Mouse (Mus musculus): ENCODE results near the gene Polr1d. TPM values are rescaled to one million over a fixed set of nuclear protein-coding genes. Genes with fewer than 3 reads are reported as not detected.

The Polr1d gene
- polyA plus RNA-seq, 1 experiment from 2014 or later = 129 TPM

GRCm38 (mm10) chr5:147049544-147050209 is 27.2 kb upstream of the Polr1d start:
- WGBS = 84% methylated on average over 19 of the region's 19 CpGs

GRCm38 (mm10) chr5:147050816-147051499 is 25.9 kb upstream of the Polr1d start:
- Histone ChIP-seq H3K27me3 (ENCODE audit: low read depth, poor library complexity, severe bottlenecking) (no peaks in the 10 kb centered on the region), H3K4me3 (no peak overlapping the region), H3K9me3 (replicated peaks) (no peaks in the 10 kb centered on the region), H3K36me3 (no peaks in the 10 kb centered on the region), H3K4me1 (0 out of 2 replicates have a peak, but pooled peaks cover 11% of the 10 kb centered on the region), H3K27ac (no peak overlapping the region)
- DNase-seq (ENCODE audit: low spot score) = no peak
- 78% methylated on average over 13 of the region's 13 CpGs for WGBS

More at GRCm38 (mm10) chr5:147049544-147050209, 27.2 kb upstream of the Polr1d start:
- no peak overlapping the region for H3K4me3 ChIP-seq
- H3K27ac ChIP-seq = no peak overlapping the region
- H3K36me3 ChIP-seq = no peaks in the 10 kb centered on the region
- no peaks in the 10 kb centered on the region for H3K9me3 ChIP-seq (replicated peaks)
- DNase-seq (ENCODE audit: low spot score) = no peak
- H3K27me3 ChIP-seq (ENCODE audit: low read depth, poor library complexity, severe bottlenecking) = no peaks in the 10 kb centered on the region
- peaks cover 22% of the 10 kb centered on the region; the same call in 1 of the 2 replicates for H3K4me1 ChIP-seq

GRCm38 (mm10) chr5:147051500-147052308 is 25.1 kb upstream of the Polr1d start:
- no peak overlapping the region for H3K4me3 ChIP-seq
- H3K27ac ChIP-seq = no peak overlapping the region
- WGBS = 77% methylated on average over 29 of the region's 29 CpGs
- DNase-seq (ENCODE audit: low spot score) = no peak
- H3K4me1 ChIP-seq = 0 out of 2 replicates have a peak, but pooled peaks cover 11% of the 10 kb centered on the region
- H3K9me3 ChIP-seq (replicated peaks) = no peaks in the 10 kb centered on the region
- no peaks in the 10 kb centered on the region for H3K36me3 ChIP-seq
- no peaks in the 10 kb centered on the region for H3K27me3 ChIP-seq (ENCODE audit: low read depth, poor library complexity, severe bottlenecking)

- Histone ChIP-seq H3K4me3 (no peak overlapping the region), H3K36me3 (no peaks in the 10 kb centered on the region), H3K27ac (no peak overlapping the region), H3K9me3 (replicated peaks) (no peaks in the 10 kb centered on the region), H3K4me1 (0 out of 2 replicates have a peak, but pooled peaks cover 11% of the 10 kb centered on the region), H3K27me3 (ENCODE audit: low read depth, poor library complexity, severe bottlenecking) (no peaks in the 10 kb centered on the region)
- no peak for DNase-seq (ENCODE audit: low spot score)
- 85% methylated on average over 4 of the region's 4 CpGs for WGBS
Observed at GRCm38 (mm10) chr5:147052309-147052558, 24.6 kb upstream of the Polr1d start.

GRCm38 (mm10) chr5:147053071-147053470 is 23.8 kb upstream of the Polr1d start:
- Histone ChIP-seq H3K4me3 (no peak overlapping the region), H3K27me3 (ENCODE audit: low read depth, poor library complexity, severe bottlenecking) (no peaks in the 10 kb centered on the region), H3K9me3 (replicated peaks) (no peaks in the 10 kb centered on the region), H3K36me3 (no peaks in the 10 kb centered on the region), H3K27ac (no peak overlapping the region), H3K4me1 (0 out of 2 replicates have a peak, but pooled peaks cover 11% of the 10 kb centered on the region)
- WGBS = 86% methylated on average over 6 of the region's 6 CpGs
- DNase-seq (ENCODE audit: low spot score) = no peak

- no peak overlapping the region for H3K27ac ChIP-seq
- no peaks in the 10 kb centered on the region for H3K27me3 ChIP-seq (ENCODE audit: low read depth, poor library complexity, severe bottlenecking)
- no peak overlapping the region for H3K4me3 ChIP-seq
- WGBS = 78% methylated on average over 3 of the region's 3 CpGs
- H3K4me1 ChIP-seq = 0 out of 2 replicates have a peak, but pooled peaks cover 11% of the 10 kb centered on the region
- no peaks in the 10 kb centered on the region for H3K9me3 ChIP-seq (replicated peaks)
- no peaks in the 10 kb centered on the region for H3K36me3 ChIP-seq
- DNase-seq (ENCODE audit: low spot score) = no peak
Observed at GRCm38 (mm10) chr5:147053481-147053880, 23.4 kb upstream of the Polr1d start.

- DNase-seq (ENCODE audit: low spot score) = no peak
- Histone ChIP-seq H3K4me1 (0 out of 2 replicates have a peak, but pooled peaks cover 11% of the 10 kb centered on the region), H3K9me3 (replicated peaks) (no peaks in the 10 kb centered on the region), H3K36me3 (no peaks in the 10 kb centered on the region), H3K27me3 (ENCODE audit: low read depth, poor library complexity, severe bottlenecking) (no peaks in the 10 kb centered on the region), H3K4me3 (no peak overlapping the region), H3K27ac (no peak overlapping the region)
- WGBS = 92% methylated on average over 6 of the region's 6 CpGs
Observed at GRCm38 (mm10) chr5:147054328-147054727, 22.5 kb upstream of the Polr1d start.

GRCm38 (mm10) chr5:147054747-147055270 is 22.0 kb upstream of the Polr1d start:
- H3K4me1 ChIP-seq = 0 out of 2 replicates have a peak, but pooled peaks cover 11% of the 10 kb centered on the region
- no peaks in the 10 kb centered on the region for H3K9me3 ChIP-seq (replicated peaks)
- H3K27ac ChIP-seq = no peak overlapping the region
- no peaks in the 10 kb centered on the region for H3K36me3 ChIP-seq
- H3K4me3 ChIP-seq = no peak overlapping the region
- 86% methylated on average over 2 of the region's 2 CpGs for WGBS
- no peaks in the 10 kb centered on the region for H3K27me3 ChIP-seq (ENCODE audit: low read depth, poor library complexity, severe bottlenecking)
- DNase-seq (ENCODE audit: low spot score) = no peak

GRCm38 (mm10) chr5:147055572-147056245 is 21.1 kb upstream of the Polr1d start:
- Histone ChIP-seq H3K9me3 (replicated peaks) (no peaks in the 10 kb centered on the region), H3K4me3 (no peak overlapping the region), H3K36me3 (no peaks in the 10 kb centered on the region), H3K27ac (no peak overlapping the region), H3K27me3 (ENCODE audit: low read depth, poor library complexity, severe bottlenecking) (no peaks in the 10 kb centered on the region), H3K4me1 (0 out of 2 replicates have a peak, but pooled peaks cover 11% of the 10 kb centered on the region)
- 85% methylated on average over 6 of the region's 6 CpGs for WGBS
- no peak for DNase-seq (ENCODE audit: low spot score)

- 86% methylated on average over 10 of the region's 10 CpGs for WGBS
- no peak for DNase-seq (ENCODE audit: low spot score)
- Histone ChIP-seq H3K36me3 (no peaks in the 10 kb centered on the region), H3K9me3 (replicated peaks) (no peaks in the 10 kb centered on the region), H3K27ac (no peak overlapping the region), H3K27me3 (ENCODE audit: low read depth, poor library complexity, severe bottlenecking) (no peaks in the 10 kb centered on the region), H3K4me1 (no peaks in the 10 kb centered on the region), H3K4me3 (no peak overlapping the region)
Observed at GRCm38 (mm10) chr5:147056712-147057290, 20.0 kb upstream of the Polr1d start.

- H3K4me1 ChIP-seq = no peaks in the 10 kb centered on the region
- no peaks in the 10 kb centered on the region for H3K9me3 ChIP-seq (replicated peaks)
- WGBS = 88% methylated on average over 9 of the region's 9 CpGs
- no peaks in the 10 kb centered on the region for H3K36me3 ChIP-seq
- H3K4me3 ChIP-seq = no peak overlapping the region
- no peak for DNase-seq (ENCODE audit: low spot score)
- no peak overlapping the region for H3K27ac ChIP-seq
- no peaks in the 10 kb centered on the region for H3K27me3 ChIP-seq (ENCODE audit: low read depth, poor library complexity, severe bottlenecking)
Observed at GRCm38 (mm10) chr5:147057626-147058414, 19.0 kb upstream of the Polr1d start.
